Mouse (Mus musculus) layer of hippocampus, postnatal 36 days (tissue): ENCODE results near the gene Fosl2. TPM values are rescaled to one million over a fixed set of nuclear protein-coding genes. Genes with fewer than 3 reads are reported as not detected.
A peak's percentile ranks its signal among the peaks of the same experiment; 100 is the strongest.
"Not testable (repeated sequence)": the region's sequence is repeated elsewhere in the genome, so short reads cannot be mapped to it uniquely, and the experiment has no call there.

Experiments
- DNase-seq, 2 experiments: peaks; one replicate each; pipeline ENCODE4 v3.0.0; 2022
- total RNA-seq, 2 experiments: library from RNA; stranded (reverse); gene quantifications; 2 replicates each; pipeline ENCODE4 v1.2.3; 2021

Fosl2 gene
- total RNA-seq, 2 experiments from 2014 or later = 55.5 to 59.3 TPM

- no peak for DNase-seq
Measured at GRCm38 (mm10) chr5:32134051-32134732, 1.4 kb upstream of the Fosl2 start.

DNA sequence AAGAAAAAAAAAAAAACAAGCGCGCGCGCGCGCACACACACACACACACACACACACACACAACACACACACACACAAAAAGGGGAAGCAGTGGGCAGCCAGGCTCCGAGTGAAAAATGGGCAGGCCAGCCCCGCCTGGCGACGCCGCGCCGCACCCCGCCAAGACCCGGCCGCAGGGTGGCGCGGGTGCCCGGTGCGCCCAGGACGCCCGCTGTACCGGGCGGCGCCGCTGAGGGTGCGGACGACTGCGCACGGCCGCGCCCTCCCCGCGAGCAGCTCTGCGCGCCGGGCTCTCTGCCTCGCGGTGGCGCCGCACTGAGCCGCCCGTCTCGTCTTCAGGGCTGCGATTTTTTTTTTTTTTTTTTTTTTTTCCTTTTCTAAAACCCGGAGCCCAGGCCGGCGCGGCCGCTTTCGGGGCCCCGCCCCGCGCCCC is 682 bp upstream of the Fosl2 start:
- DNase-seq = peak in 1 of 2 experiments; percentile 68

DNA sequence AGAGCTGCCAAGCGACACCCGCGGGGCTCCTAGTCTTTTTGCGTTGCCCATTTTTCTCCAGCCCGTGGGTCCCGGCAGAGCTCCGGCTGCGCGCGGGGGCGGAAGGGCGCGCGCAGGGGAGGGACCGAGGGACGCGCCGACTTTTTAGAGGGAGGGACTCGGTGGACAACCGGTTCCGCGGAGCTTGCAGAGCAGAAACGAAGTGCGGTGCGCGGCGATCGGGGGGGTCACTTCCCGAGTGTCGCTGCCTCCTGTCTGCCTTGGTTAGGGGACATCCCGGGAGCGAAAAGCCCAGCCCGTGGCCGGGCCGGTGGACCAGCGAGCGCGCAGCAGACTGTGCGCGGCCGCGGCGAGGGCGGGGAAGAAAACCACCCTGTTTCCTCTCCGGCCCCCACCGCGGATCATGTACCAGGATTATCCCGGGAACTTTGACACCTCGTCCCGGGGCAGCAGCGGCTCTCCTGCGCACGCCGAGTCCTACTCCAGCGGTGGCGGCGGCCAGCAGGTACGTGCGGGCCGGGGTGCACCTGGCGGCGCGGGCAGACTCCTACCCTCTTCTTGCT is 781 bp downstream of the Fosl2 start:
- DNase-seq = peak; percentile 56 to 70

- no peak for DNase-seq
Measured at GRCm38 (mm10) chr5:32137106-32137522, 1.5 kb downstream of the Fosl2 start.

DNA sequence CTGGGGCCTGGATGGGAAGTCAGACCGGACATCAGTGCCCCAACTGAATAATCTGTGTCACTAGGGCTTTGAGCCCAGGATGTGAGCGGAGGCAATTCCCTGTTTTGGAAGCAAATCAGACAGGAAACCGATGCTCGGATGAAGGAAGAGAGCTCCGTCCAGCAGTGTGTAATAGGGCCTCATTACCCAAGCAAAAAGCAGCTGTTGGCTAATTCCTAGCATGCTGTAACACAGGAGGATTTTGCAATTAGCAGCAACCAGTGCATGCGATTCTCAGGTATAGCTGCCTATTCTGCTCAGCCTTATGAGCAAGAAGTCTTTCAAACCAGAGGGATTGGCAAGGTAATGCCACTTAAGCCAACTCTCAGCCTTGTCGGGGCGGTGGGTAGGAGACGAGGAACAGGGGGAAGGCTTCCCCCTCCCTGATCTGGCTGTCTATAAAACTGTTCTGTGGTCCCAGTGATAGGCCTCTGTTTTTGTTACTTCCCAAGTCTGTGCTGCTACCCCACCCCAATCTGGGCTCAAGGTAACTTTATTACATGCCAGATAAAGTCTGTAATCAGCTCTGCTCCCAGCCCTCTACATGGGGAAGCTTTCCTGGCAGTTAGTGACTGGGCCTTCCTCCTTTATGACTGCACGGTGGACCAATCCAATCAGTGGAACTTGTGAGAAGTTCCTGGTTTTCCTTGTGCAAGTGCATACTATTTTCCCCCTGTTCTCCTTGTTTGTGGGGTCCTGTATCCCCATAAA is 3.0 kb downstream of the Fosl2 start:
- DNase-seq = no peak

DNA sequence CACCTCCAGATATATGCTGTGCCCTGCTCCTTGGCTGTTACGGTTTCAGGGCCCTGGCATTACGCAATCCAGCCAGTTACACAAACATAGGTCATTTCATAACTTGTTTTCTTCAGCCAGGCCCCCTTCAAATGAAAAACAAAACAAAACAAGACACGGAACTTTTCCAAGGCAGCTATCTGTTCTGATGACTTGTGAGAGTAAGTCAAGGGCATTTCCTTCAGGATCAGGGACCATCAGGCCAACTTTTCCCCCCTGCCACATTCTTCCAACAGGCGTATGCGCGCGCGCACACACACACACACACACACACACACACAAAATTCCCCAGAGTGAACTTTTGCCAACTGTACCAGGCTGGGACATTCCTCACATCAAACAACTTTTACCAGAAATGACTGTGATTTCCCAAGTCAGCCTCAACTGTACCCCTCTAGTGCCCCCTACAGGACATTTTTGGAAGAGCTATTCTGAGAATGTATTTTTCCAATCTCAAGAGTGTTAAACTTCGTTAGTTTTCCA is 4.0 kb downstream of the Fosl2 start:
- DNase-seq = peak in 1 of 2 experiments; percentile 21

GRCm38 (mm10) chr5:32141899-32142298 is 6.3 kb downstream of the Fosl2 start:
- no peak for DNase-seq

- no peak for DNase-seq
Measured at GRCm38 (mm10) chr5:32143433-32143970, 7.9 kb downstream of the Fosl2 start.

- no peak for DNase-seq
Measured at GRCm38 (mm10) chr5:32146281-32146680, 10.7 kb downstream of the Fosl2 start.

DNA sequence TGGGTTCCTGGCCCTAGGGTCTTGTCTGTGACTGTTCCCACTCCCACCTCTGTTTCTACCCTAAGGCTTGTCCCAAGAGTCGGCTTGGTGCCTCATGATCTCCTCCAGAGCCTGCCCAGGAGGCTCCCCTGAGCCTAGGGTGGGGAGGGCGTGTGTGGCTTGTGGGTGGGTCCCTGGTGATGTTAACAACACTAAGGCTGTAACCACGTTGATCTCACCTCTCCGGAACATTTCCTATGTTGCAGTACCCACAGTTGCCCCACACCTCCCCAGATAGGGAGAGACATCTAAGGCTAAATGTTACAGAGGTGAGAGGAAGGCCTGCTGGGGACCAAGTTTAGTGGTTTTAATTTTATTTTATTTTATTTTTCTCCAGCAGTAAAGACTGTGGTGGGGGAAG is 13.0 kb downstream of the Fosl2 start:
- no peak for DNase-seq

DNA sequence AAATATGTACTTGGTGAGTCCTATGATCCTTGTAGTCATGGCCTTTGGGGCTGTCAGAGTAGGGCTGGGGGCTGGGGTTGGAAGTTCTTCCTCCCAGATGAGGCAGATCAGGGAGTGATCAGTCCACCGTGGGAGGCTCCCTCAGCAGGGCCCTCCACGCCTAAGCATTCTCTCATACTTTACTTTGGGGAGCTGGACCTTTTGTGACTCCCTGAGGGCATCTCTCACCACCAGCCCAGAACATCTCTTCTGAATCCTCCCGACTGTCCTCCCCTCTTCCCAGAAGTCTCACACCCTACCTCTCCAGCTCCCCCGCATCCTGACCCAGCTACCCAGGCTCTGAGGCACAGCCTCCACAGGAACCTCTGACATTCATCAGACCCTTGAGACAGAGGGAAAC is 15.6 kb downstream of the Fosl2 start:
- DNase-seq = no peak

DNA sequence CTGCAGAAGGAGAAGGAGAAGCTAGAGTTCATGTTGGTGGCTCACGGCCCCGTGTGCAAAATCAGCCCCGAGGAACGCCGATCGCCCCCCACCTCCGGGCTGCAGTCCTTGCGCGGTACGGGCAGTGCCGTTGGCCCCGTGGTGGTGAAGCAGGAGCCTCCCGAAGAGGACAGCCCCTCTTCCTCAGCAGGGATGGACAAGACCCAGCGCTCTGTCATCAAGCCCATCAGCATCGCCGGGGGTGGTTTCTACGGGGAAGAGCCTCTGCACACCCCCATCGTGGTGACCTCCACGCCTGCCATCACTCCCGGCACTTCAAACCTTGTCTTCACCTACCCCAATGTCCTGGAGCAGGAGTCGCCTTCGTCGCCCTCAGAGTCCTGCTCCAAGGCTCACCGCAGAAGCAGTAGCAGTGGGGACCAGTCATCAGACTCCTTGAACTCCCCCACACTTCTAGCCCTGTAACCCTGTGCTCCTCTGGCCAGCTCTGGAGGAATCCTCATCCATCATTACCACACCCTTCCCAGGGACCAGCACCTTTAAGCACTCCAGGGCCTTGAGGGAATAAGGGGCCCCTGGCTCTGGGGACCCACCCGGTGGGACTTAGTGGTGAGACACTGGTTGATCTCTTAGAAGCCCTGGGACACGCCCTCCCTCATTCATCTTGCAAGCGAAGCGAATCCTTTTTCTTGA is 17.3 kb downstream of the Fosl2 start:
- DNase-seq = no peak

DNA sequence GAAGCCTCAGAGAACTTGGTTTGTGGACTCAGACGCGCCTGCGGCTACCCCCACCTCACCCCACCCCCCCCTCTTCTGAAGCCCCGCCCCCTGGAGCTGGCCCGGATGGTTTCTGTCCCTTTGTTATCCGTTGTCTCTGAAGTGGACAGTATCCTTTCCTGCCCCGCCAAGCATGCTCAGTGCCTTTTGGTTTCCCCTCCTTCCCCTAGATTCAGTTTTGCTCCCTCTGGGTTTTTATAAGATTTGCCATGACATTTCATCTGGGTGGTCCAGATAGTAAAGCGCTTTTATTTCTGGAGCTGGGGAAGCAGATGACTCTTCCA is 17.8 kb downstream of the Fosl2 start:
- no peak for DNase-seq

- DNase-seq = no peak
Measured at GRCm38 (mm10) chr5:32153791-32154490, 18.3 kb downstream of the Fosl2 start.

DNA sequence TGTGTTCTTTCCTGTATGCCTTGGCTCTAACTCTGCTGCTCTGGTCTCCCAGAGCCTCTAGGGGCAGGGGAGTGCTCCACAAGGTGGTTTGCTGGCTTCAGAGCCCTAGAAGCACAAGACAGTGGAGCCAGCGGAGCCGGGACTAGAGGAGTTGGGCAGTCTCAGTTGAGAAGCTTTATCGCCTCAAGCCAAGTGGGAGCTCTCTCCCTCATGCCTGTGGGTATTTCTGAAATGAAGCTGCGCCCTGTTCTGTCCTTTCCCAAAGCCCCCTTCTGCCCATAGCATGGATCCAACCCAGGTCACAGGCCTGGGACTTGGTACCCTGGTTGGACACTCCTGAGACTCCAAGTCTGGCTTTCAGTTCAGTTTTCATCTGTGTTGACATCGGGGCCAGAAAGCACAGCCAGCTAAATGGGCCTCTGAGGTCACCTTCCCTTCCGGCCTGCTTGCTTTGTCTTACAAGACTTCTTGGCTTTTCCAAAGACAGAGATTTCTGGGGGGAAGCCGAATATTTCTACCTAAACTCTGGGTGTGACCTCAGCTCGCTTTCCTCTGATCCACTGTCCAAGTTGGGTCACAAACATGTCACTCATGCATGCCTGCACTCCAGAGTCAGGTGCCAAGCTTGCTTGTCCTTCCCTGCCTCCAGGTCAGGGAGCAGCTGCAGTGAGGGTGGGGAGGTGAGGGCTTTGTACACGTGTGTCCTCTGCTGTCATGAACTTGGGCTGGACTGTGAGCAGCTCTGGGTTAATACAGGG is 19.5 kb downstream of the Fosl2 start:
- no peak for DNase-seq

DNA sequence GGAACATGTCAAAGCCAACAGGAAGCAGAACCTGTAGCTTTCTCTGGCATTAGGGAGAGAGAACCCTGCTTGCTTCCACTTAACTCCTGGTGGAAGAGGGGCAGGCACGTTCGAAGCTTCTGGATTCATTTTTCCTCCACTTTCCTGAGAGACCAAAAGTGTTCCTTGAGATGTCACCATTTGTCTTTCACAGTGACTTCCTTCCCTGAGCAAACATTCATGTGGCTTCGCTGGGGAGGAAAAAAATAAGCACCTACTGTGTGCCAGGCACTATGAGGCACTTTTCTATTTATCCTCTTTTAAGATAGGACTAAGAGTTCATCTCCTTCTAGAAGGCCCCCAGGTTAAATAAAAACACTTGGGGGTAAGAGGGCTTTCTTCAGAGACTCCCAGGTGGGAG is 20.3 kb downstream of the Fosl2 start:
- no peak for DNase-seq

DNA sequence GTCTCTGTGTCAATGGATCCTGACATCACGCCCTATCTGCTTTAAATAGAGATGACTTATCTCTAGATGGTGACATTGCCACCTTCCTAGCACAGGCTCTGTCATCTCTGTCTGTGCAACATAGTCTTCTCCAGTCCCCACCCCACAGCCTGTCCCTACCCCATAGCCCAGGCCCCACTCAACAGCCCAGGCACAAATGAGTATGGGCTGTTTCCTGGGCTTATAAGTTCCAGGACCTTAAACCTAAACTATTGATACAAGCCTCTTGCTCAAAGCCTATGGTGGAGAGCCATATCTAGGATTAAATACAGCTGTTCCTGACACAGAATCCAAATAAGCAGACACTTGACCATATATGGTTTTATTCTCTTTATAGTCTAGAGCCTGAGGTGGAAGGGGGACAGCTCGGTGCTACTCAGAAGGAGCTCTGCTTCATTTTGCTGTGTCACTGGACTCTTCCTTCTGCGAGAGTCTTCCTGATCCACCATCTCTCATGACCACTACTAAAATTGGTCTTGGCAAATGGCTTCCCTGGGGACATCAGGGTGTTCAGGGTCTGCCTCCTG is 28.0 kb downstream of the Fosl2 start:
- DNase-seq = no peak

- no peak for DNase-seq
Measured at GRCm38 (mm10) chr5:32172188-32172587, 36.6 kb downstream of the Fosl2 start.

DNA sequence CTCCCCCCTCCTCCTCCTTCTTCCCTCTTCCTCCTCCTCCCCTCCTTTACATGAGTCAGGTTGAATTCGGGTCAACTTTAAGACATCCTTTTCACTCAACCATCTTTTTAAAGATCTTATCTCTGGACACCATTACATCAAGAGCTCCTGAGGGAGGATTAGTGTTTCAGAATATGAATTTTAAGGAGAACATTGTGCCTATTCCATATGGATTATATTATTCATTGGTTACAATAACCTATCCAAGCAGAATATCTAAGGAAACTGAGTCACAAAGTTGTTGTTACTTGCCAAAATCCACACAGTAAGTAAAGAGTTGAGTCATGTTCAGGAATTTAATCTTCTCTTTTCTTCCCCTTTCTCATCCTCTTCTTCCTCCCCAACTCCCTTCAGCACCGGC is 41.2 kb downstream of the Fosl2 start:
- no peak for DNase-seq

GRCm38 (mm10) chr5:32177737-32178136 is 42.1 kb downstream of the Fosl2 start:
- no peak for DNase-seq

GRCm38 (mm10) chr5:32178720-32179119 is 43.1 kb downstream of the Fosl2 start:
- not testable (repeated sequence) for DNase-seq
